Mouse (Mus musculus) NIH3T3 (cell line): ENCODE measurements around the gene Trim67.

Experiments used
- DNase-seq: peaks from one replicate; pipeline ENCODE4 v3.0.0-alpha.2; 2012; ENCODE audit warnings: low read depth

The Trim67 gene

GRCm38 (mm10) chr8:124878141-124878540, 85.2 kb downstream of the Trim67 start:
- DNase-seq, result no peak

GRCm38 (mm10) chr8:124878946-124879526, 86.1 kb downstream of the Trim67 start:
- no peak for DNase-seq
